Mouse (Mus musculus): ENCODE measurements at regions not wholly inside any gene's neighbourhood (a gene's known extent, or its start where the extent isn't known, plus 50 kb on each side); places are given as distances from the start of the nearest gene placed in this dataset.

- no peak for TF ChIP-seq GATA4 (IDR thresholded peaks at IDR 0.05; ENCODE audit: insufficient replicate concordance, low read length)
These were observed 87.8 kb upstream of the Cyyr1 start for GRCm38 (mm10) chr16:85640992-85641391.

GRCm38 (mm10) chr16:85637079-85637478 is 83.9 kb upstream of the Cyyr1 start:
- TF ChIP-seq GATA4 (IDR thresholded peaks at IDR 0.05; ENCODE audit: insufficient replicate concordance, low read length): no peak

GRCm38 (mm10) chr16:85629738-85630137 is 76.5 kb upstream of the Cyyr1 start:
- TF ChIP-seq GATA4 (IDR thresholded peaks at IDR 0.05; ENCODE audit: insufficient replicate concordance, low read length): no peak

DNA sequence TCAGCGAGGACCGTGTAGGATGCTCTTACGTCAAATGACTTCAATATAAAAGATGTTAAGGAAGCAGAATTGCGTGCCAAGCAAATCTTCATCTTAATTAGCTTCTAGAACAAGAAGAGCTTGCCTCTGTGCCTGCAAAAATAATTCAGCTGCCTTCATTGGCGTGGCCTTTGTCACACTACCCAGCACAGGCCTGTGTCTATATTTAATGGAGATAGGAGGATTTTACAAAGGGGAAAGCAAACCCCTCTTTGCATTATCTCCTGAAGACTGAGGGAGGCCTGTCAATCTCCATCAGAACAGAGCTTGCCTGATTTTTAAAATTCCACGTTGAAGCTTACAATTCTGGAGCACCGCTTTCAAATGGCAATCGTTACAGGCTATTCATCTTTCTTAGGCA is 71.3 kb upstream of the Cyyr1 start:
- TF ChIP-seq GATA4 (IDR thresholded peaks at IDR 0.05; ENCODE audit: insufficient replicate concordance, low read length): no peak

- TF ChIP-seq GATA4 (IDR thresholded peaks at IDR 0.05; ENCODE audit: insufficient replicate concordance, low read length): no peak
These were observed 50.9 kb upstream of the Cyyr1 start for GRCm38 (mm10) chr16:85604089-85604488.

All from liver, adult (tissue).